Mouse (Mus musculus) frontal cortex, adult (tissue): ENCODE data around the gene Prkca.

Experiments
- ATAC-seq: cut with Nextera tagmentation; 2 replicates; pipeline ENCODE4 v1.9.2; 2017; ENCODE audit warnings: mild to moderate bottlenecking, moderate library complexity, mixed read lengths; ENCODE audit not compliant: low TSS enrichment

Gene Prkca

DNA sequence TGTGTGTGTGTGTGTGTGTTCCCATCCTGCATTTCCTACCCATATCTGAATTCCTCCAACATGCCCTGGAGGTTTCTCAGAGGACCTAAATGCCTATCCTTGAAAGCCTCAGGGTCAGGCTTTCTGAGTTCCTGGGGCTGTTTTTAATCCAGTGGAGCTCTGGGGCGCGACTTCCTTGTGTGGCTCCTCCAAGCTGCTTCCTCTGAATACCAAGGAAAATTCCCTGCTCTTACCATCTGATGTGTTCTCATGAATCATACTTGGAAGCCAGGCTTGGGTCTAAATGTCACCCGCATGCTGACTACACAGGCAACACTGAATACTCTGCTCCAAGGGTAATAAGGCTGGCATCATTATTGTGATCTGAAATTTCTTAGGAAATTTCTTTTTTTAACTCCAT, 279.3 kb downstream of the Prkca start:
- ATAC-seq = peak; percentile 48

DNA sequence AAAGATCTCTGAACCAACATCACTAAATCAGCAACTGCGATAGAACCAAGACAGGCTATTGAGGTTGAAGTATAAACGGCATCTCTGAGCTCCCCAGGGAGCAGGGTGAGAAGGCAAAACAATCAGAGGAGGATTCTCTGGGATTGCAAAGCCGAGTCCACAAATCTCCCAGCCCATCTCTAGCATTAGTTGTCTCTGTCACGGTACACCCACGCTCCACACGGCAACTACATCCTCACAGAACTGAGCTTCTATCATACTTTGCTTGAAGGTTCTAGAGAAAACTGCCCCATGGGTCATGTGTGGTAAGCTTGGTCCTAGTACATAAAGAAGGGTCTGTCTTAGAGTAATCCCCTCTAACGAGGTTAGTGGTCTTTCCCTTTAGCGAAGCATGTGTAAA, 280.6 kb downstream of the Prkca start:
- ATAC-seq = peak; percentile 34

DNA sequence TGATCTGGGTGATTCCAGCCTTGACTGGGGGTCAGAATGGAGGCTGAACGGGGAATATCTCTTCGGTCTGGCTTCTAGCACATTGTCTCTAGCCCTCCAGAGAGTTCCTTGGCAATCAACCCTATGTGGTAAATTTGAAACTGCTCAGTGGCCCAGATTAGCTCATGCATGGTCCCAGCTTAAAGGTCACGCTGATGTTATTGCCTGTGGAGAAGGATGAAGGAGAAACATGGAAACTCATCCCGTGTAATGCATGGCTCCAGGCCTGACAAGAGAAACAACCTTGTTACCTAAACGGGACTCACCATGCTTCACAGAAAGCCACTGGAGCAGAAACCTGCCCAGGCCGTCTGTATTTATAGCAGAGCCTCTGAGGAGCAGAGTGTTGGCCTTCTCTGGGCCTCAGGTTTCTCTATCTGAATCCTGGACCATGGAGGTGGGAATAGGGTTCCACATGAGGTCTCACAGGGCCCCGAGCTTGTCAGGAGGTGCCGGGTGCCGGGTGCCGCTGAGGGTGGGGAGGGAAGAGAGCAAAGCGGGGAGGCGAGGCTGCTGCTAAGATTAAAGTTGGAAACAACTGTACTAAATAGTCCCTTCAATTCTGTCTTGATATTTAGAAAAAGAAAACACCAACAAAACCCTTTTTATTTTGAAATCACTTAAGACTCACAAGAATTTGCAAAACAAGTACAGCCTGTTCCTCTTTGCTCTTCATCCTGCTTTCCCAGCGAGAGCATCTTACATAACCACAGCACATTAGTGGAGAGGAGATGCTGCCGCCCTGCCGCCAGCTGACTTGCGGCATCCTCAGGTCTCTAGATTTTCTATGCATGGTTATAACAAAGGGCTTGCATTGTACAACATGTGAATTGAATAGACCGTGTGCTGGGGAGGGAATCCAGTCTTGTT, 281.9 kb downstream of the Prkca start:
- peak; percentile 78 for ATAC-seq

DNA sequence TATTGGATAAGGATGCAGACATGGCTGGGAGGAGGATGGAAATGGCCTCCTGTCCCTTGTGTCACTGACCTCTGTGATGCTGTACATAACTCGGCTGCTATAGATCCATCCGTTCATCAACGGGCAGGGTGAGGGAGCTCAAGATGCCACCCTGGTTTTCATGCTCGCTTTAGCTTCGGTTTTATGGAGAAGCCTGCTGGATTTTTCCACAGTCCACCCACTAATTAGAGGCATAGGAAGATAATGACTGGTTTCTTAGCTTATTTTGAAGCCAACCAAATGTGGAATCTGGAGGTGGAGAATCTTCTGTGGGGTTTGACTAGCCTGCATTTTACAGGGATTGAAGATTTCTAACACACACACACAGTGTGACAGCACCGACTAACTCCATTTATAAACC, 286.6 kb downstream of the Prkca start:
- peak; percentile 38 for ATAC-seq

DNA sequence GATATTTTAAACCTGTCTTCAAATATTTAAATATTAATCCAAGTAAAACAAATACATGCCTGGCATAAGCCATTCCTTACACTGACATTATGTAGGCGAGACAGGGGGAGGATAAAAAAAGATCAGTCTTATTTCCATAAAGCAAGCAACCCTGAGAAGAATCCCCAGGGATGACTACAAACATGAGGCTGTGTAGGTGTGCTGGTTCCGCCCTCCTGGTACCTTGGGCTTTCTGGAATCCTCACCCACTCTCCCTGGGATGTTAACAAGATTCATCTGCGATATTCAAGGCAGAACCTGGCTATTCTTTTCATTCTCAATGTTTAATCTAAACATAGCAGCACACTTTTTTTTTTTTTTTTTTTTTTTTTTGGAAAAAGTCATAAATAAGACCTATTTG, 289.1 kb downstream of the Prkca start:
- peak; percentile 81 for ATAC-seq

DNA sequence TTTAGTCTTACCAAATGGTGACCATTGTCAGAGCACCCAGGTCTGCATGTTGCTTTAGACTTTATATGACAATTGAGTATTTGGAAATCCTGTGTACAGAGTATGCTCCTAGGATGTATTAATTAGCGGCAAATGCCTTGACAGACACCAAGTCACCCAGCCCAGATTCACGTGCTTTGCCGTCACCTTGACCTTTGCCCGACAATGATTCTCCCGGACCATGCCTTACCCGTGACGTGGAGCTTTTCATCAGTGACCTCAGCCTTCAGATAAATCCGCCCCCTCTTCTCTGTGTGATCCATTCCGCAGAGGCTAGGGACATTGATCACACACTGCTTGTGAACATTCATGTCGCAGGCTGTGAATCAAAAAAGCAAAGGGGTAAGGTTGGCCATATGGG, 290.0 kb downstream of the Prkca start:
- no peak for ATAC-seq

DNA sequence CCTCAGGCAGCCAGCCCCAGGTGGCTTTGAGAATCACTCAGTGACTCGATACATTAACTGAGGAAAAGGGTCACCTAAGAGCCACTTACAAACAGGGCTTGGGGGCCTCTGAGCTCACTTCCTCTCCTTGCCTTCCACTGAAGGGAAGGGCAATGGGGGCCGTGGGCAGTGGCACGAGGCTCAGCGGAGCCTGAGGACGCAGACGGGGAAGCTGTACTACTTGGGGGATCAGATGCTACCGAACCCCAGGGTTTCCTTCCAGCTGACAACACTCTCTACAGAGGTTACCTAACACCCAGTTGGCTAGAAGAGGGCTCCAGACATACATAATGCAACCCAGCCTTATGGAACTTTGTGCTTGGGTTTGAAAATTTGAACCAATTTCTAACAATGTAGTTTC, 302.1 kb downstream of the Prkca start:
- ATAC-seq = no peak

DNA sequence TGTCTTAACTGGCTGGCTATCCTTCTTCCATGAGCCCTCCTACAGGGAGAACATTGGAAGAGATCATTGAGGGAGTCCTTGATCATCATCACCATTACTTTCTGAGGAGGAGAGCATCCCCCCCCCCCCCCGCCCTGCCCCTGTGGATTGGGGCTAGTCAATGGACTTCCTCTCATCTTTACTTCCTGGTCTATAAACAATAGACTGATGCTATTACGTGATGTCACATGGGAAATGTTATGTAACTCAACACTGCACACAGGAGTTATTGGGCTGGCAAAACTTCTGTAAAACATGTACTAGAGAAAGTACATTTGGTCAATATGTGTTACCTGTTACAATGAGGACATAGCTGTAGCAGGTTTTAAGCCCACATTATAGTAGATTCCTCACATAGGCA, 302.9 kb downstream of the Prkca start:
- no peak for ATAC-seq

DNA sequence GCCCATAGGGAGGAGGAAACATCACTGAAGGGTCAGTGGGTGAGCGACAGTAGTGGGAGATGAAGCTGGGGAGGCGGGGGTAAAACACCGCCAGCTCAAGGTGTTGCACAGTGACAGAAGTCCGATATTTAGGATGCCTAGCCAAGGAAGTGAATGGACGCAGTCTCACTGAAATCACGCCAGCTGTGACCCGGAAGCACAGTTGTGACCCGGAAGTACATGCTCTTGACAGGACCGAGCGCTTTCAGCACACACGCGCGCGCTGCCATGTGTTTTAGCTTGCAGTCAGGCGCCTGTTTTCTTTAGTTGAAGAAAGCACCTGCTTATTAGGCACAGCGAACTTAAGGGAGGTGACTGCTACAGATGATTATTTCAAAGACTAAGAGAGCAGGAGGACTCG, 304.0 kb downstream of the Prkca start:
- no peak for ATAC-seq

DNA sequence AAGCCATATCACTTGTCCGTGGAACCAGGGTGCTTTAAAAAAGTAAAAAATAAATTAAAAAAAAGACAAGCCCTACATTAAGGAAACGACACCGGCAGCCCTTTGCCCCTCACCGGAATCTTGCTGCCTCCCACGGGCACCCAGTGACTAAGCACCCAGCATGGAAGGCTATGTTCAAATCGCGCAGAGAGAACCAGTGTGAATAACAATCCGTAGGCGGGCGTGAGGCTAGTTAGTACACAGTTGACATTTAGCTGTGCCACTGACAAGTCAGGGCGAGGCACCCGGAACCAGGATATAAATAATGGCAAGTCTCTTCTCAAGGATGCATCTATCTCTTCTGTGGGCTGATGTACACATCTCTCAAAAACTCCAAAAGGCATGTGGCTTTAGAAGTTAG, 304.7 kb downstream of the Prkca start:
- peak; percentile 71 for ATAC-seq

DNA sequence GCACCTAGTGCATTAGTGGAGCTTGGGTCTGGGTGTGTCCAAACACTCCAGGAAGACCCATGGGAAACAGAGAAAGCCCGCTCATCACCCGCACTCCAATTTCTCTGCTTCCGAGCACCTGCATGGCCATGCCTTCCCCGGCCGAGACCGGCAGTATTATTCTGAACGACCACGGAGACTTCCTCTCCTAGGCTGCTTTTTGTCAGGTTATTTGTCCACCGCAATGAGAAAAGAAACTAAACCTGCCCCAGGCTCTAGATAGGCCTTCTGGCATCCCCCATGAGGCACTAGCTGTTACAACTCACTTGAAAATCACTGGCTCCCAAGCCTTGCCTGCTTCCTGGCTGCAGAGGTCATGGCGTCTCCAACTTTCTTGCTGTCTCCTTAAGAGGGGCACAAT, 307.4 kb downstream of the Prkca start:
- no peak for ATAC-seq

DNA sequence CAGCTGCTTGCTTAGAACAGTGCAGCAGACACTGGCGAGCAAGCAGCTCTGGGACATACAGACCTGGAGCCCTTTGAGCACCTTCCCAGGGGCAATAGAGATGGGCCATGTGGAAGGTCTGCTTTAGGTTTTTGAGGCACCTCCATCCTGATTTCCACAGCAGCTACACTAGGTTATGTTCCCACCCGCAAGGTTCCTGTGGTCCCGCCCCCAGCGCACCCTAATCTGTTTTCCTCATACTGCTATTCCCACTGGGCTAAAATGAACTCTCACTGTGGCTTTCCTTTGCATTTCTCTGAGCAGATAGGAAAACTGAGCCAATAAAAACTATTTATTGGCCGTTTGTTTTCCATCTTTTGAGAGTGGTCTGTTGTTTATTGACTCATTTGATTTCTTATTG, 308.0 kb downstream of the Prkca start:
- ATAC-seq = no peak

DNA sequence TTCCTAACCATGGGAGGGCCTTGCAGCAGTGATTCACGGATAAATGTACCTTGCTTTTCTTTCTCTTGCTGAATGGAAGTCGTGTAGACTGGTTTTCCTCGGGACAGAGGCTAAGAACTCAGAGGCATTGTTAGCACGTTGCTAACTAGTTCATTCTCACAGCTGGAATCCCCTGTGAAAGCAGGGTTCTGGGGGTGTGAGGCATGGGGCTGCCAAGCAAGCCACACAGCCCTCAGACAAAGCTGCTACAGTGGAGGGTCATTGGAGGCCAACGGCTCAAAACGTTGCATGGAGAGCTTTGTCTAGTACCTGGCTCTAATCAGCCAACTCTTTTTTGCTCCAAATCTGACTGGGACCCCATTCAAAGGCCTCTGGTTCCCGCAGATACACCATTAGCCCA, 309.4 kb downstream of the Prkca start:
- ATAC-seq = no peak

DNA sequence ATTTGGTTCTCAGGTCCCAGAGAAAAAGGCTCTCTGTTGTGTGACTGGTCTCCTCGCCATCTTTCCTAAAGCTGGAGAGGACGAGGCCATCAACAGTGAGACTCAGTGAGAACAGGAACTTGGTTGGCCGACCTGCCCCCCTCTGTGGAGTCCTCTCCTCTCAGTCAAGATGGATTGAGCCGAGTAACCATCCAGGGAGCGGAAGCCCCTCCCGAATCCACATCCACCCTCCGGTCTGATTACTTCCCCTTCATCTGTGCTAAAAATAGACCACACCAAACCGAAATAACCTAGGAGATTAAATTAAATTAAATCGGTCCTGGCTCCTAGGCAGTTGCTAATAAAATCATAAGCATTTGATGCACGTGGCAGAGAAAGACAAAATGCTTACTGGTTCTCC, 311.2 kb downstream of the Prkca start:
- no peak for ATAC-seq

DNA sequence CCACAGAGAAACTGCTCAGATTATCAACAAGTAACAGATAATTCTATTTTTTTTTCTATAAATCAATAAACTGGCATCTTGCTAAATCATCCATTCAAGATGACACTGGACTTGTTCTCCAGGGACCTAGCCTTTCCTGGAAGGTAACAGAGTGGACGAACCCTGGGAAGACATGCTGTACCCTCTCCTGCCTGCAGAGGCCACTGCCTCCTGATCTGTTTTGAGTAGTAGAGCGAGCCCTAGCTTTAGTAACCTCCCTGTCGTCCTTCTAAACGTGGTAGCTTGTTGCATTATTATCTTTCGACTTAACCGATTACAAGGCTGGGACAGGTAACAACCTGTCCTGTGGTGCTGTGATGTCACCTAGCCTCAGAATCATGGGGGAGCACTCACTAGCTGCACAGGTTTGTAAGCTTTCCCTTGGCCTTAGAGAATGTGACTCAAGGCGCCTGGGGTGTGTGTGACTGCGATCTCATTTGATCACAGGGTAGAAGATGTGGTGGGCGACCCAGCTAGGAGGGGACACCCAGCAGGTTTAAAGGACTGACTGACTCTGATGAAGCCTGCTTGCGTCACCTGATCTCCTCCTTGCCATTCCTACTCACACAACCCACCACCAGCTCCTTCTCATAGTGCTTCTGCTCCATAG, 312.6 kb downstream of the Prkca start:
- peak; percentile 84 for ATAC-seq

DNA sequence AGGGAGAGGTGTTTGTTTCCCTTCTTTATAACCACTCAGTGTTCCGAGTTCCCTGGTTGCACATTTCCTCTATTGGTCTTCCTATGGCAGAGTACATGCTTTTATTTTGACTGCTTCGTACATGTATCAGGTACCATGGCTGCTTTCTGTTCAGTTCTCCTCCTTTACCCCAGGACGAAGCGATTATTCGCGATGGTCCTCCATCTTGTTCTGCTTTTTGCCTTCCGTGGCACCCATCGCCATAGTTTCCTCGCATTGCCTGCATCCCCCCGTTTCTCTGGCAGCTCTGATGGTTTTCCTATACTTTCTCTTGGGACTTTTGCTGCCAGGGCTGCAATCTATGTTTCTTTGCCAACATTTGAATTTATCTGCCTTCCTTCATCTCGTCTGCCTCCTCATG, 314.4 kb downstream of the Prkca start:
- no peak for ATAC-seq

DNA sequence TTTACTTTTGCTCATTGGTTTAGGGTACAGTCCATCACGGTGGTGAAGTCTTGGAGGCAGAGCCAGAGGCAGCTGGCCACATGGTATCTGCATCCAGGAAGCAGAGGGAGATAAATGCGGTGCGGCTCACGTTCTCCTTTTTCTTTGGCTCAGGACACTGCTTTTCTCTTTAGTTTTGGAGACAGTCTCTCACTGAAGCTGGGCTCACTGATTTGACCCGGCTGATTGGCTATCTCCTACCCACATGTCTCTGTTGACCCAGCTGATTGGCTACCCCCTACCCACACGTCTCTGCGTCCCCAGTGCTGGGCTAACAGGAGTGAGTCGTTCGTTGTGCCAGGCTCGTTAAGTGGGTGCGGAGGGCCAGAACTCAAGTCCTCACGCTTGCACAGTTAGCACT, 315.3 kb downstream of the Prkca start:
- peak; percentile 45; the same call in 1 of the 2 replicates for ATAC-seq

DNA sequence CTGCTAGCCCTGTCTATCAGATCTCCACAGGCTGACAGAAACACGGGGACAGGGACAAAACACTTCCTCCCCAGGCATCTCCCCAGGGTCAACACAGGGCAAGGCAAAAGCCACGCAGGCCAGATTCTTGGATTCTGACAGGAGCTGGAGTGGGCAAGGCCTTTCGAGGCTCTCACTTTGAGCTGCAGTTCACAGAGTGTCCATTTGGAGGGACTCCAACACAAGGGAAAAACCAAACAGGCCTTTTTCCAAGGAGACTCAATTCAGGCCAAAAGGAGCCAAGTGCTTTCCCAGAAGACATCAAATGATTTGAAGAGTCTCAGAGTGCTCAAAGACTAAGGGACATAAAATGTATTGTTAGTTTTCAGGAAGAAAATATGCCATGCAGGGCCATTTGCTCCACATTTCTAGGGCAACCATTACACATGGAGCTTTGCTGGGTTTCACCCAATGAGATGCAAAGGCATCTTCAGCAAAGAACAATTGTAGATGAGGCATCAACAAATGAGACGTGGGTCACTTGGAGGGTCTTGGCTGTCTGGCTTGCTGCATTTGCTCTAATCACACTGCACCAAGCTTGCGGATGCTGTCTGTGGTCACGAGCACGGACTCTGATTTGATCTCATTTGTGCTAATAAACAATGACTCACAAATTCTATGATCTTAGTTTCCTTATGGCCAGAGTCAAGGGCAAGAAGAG, 317.9 kb downstream of the Prkca start:
- ATAC-seq = no peak

DNA sequence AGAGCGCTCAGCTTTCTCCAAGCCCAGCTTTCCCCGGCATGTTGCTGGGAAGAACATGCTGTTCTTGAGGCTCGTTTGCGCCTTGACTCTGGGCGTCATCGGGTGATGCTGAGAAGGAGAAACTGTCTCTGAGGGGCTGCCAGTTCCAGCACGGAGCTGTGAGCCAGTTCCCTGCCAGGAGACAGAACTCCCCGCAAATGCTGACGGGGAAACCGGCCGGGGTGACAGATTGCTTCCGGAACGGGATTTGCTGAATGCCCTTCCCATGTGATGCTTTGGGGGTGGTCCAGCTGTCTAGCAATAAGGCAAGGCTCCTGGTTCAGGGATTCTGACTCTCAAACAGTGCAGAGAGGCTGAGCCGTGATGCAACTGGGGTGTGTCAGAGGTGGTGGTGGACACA, 320.5 kb downstream of the Prkca start:
- ATAC-seq = peak; percentile 83

DNA sequence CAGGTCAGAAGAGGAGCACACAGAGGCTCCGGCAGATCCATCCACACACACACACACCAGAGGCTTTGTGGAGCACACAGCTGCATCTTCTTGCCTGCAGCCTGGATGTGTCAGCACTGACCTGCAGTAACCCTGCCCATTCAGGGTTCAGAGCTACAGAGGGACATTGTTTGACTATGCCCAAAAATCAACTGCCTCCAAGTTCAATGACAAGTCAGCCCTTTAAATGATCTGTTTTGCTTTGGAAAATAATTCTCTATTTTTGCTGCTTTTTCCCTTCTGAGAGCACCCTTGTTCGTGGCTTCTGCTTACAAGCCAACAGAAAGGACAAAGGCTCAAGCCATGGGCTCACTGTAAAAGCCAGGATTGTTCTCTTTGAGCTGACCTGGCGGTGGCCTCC, 322.8 kb downstream of the Prkca start:
- ATAC-seq = peak; percentile 45

DNA sequence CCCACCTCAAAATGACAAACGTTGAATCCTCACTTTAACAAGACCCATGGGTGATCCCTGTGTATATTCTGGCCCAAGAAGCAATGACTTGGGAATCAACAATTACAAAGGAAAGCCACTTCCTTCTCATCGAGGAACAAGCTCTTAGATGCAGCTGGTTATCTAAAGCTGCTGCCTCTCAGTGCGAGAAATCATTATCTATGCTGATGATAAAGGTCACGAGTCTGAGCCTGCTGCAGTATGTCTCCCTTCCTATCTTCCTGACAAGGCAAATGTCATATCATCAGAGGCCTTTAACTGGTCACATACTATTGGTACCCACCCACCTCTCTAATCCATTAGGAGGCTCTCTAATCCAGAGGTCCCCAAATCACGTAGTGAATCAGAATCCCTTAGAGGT, 328.4 kb downstream of the Prkca start:
- ATAC-seq = no peak

DNA sequence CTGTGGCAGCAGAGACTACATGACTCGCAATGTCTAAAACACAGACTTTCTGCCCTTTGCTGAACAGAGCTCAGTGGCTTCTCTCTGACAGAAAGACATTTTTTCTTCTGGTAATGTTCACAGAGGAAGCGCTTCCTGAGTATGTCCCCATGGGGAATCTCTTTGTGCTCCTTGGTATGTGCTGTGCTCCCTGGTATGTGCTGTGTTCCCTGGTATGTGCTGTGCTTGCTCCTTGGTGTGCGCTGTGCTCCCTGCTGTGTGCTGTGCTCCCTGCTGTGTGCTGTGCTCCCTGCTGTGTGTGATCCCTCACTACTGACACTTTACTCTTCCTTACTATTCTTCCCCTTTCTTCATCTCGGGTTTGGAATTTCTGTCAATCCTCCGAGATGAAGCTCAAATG, 330.3 kb downstream of the Prkca start:
- no peak for ATAC-seq

DNA sequence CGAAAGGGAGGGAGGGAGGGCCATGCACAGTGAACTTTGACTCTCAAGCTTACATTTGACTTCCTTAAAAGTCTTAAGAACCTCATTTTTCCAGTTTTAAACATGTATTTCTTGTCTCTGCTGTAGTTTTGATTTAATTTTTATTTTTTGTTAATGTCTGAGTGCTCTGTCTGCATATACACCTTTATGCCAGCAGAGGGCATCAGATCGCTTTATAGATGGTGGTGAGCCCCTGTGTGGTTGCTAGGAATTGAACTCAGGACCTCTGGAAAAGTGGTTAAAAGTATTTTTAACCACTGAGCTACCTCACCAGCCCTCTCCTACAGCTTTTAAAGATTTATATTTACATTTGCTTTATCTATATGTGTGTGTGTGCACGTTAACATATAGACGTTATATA, 333.3 kb downstream of the Prkca start:
- ATAC-seq = no peak
